Mouse (Mus musculus) liver, adult 2 months (tissue): ENCODE measurements around the gene Defb45.

Experiments used
- CTCF ChIP-seq: fragments of 200-500 bp; IDR thresholded peaks from 2 replicates; pipeline ENCODE4 v1.5.1; 2011; ENCODE audit warnings: low read depth, low read length, control low read depth
- POLR2A ChIP-seq: fragments of 200-500 bp; IDR thresholded peaks from 2 replicates; pipeline ENCODE4 v1.6.1; 2011; ENCODE audit warnings: low read length, control low read depth; ENCODE audit not compliant: insufficient read depth; ENCODE audit errors: extremely low read depth

DNA sequence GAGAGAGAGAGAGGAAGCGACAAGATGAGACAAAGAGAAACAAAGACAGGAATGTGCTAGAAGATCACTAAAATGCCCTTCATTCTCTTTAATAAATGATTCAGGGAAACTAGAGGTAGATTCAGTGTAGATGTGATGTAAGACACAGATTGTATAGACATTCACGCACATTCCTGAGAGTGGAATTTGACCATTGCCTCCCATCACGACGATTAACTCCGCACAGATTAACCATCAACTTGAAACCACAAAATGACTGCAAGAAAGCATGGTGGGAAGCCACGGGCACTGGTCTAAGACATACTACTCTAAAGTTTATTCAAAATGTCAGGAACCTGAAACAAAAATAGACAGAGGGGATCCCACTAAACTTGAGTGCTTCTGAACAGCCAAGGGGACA, 28.9 kb downstream of the Defb45 start:
- TF ChIP-seq CTCF, result no peak
- no peak for TF ChIP-seq POLR2A
